Mouse (Mus musculus) right cerebral cortex, postnatal 14 days (tissue): ENCODE results near the gene Smc5.

Experiments used
- DNase-seq: peaks from one replicate; pipeline ENCODE4 v3.0.0; 2022

The Smc5 gene

DNA sequence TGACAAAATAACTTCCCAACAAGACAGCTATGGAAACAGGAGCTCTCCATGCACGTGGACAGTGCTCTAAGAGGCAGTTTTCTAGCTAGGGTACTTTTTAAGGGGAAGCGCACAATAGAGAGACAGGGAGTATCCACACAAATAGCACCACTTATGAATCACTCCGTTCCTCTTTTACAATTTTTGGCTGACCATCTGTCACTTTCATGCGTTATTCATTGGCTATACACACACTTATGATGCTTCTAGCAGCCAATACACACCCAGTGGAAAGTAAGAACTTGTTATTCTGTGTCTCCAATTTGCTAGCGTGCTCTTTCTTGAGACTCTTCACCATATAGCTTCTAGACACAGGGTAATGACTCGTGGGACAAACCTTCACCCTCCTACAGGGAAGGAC is 86.0 kb downstream of the Smc5 start:
- no peak for DNase-seq

DNA sequence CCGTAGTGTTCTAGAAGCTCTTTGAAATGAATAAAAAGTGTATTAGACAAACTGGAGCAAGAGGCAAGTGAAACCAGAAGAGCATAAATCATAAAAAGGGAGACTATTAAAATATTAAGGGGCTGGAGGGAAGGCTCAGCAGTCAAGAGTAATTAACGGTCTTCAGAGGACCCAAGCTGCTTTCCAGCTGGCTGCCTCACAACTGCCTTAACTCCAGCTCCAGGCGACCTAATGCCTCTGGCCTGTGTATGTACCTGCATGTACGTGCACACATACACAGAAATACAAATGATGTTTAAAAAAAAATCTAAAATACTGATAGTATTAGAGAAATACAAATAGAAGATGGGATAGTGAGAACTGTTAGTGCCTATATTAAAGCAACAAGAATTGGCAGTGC is 89.6 kb downstream of the Smc5 start:
- DNase-seq: no peak

DNA sequence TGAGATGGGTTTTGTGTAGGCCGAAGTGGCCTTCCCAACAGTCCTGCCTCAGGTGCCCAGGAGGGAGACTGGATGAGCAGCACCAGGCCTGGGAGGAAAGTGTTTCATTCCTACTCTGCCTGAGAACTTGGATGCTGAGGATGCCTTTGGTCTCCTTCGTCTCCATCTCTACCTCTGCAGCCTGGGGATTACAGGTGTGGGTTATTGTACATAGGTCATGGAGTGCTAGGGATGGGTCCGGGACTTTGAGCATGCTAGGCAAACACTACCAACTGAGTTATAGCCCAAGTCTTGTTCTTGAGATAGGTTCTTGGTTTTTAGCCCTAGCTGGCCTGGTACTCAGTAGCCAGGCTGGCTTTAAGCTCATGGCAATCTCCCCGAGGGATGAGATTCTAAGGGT is 90.2 kb downstream of the Smc5 start:
- DNase-seq: no peak

DNA sequence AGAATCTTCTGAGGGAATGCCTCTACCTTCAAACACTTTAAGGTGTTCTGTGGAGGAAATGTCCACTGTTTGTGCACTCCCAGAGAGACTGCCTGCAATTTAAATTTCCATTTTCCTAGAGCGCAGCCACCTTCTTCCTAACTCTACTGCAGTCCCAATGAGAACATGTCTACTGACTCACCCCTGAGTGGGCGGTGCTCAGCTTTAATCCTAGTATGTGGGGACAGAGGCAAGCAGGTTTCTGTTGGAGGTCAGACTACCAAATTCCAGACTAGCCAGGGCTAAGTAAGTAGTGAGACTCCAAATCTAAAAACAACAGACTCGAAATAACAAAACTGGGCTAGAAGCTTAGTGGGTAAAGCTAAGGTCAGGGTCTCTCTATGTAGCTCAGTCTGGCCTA is 95.2 kb downstream of the Smc5 start:
- no peak for DNase-seq

DNA sequence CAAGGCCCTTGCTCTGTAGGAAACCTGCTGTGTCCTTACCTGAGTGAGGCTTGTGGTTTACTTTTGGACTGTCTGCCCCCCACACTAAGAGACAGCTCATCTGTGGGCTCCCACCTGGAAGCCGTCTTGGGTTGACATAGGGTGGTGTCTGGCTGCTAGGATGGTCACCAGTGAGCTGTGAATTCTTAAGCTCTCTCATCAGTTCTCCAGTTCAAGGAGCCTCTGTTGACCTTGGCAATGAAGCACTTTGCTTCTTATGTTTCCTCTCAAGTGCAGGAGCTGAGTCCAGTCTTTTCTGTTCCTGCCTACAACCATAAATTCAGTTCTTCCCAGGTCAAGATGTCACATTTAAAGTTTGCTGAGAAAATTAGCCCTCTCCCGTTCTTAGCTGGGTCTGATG is 98.2 kb downstream of the Smc5 start:
- DNase-seq: no peak

DNA sequence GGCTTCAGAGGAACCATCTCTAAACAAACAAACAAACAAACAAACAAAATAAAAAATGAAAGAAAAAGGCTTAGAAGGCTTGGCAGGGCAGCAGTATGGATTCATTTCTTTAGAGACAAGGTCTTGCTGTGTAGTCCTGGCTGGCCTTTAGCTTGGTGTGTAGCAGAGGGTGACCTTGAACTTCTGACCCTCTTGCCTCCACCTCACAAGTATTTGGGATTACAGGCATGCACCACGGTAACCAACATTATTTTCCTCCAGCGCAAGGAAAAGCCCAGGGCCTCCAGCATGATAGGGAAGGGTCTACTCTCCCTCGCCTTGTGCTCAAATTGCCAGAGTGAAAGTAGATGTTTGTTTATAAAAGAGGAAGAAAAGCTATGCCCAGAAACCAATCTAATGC is 98.6 kb downstream of the Smc5 start:
- DNase-seq: no peak

DNA sequence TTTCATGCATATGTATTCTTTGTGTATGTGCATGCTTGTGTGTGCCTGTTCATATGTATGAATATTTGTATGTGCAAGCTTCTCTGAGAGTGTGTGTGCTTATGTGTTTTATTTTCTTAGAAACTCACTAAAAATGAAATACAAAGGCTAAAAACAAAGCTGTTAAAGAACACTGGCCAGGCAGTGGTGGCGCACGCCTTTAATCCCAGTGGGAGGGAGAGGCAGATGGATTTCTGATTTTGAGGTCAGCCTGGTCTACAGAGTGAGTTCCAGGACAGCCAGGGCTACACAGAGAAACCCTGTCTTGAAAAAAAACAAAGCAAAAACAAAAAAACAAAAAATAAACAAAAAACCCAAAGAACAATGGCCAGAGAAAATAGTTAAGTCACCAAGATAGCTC is 102.6 kb downstream of the Smc5 start:
- DNase-seq: no peak

DNA sequence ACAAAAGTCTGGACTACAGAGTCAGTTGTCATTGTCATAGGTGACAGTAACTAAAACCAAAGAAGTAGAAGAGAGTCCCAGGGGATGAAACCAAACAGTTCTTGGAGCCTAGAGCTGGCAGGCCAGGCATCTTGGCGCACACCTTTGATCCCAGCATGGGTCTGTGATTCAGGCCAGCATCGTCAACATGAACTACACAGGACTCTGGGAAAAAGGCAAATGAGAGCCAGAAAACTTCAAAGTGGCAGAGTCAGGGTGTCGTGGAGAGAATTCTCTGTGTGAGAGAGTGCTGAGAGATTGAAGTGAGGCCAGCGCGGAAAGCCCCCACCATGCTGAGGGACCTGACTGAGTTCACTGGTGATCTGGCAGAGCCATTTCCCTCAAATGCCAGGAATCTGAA is 103.2 kb downstream of the Smc5 start:
- DNase-seq: no peak

DNA sequence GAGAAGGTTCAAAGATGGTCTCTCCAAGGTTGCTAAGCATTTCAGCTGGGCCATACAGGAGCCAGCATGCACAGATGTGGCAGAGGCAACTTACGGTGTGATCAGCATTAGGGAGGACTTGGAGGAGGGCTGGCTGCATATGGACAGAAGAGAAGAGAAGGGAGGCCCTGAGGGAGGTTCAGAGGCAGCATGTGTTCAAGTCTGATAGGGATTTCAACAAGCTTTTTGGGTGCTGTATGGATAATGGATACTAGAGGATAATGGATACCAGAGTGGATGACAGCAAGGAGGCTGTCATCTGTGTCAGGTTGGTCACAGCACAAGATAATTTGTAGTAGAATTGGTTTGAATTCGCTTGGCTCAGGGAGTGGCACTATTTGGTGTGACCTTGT is 104.0 kb downstream of the Smc5 start:
- DNase-seq: no peak

DNA sequence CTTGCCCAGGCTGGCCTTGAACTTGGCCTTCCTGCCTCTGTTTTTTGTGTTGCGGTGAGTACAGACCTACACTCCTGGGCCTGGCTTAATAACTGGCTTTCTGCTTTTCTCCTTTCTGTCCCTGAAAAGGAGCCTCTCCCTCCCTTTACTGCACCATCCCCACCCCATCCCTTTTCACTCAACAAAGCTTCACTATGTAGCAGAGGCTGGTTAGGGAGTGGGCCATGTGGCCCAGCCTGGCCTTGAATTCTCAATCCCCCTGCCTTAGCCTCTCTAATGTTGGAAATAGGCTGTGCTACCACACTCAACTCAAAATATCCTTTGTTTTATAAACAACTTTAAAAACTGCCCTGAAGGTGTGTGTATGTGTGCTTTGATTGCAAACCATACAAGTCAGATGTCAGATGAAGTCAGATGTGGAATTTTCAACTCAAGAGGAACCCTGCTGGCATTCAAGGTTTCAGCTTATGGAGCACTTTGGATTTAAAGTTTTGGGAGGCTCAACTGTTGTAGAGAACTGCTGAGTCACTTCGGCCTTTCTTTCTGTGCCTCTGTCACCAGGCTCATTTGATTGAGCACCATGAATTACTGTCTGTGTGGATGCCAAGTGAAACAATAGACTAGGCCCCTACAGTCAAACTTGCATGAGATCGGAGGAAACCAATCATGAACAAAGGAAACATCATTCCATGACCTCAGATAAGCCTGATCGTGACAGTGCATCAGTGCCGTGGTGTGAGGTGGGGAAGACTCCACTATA is 104.6 kb downstream of the Smc5 start:
- DNase-seq: no peak

DNA sequence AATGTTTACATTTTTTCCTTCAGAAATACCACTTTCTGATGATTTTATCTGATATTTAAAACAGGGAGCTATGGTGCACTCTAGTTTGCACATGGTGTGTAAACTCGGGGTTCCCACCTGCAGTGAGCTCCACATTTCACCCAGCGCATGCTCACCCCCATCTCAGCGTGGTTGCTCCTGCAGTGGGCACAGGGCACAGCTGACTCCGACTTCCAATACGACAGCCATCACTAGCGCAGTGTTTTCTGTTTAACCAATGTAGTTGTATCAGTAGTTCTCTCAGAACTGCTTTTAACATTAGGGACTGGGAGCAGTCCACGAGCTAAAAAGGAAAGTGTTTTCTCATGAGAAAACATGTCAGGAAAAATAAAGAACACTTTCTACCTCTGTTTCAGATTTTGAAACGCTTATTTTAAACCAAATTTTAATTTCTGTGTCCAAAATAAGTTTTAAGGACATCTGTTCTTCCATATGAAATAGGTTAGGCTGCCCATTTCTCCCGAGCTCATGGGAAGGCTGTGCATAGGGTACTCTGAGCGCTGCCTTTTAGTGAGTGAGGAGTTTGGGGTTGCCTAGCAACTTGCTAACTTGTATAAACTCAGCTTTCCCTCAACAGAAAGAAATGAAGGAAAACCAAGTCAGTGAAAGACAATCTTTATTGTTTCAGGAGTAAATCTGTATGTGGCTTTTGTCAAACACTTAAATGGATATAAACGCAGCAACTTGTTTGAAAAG is 107.0 kb downstream of the Smc5 start:
- no peak for DNase-seq

DNA sequence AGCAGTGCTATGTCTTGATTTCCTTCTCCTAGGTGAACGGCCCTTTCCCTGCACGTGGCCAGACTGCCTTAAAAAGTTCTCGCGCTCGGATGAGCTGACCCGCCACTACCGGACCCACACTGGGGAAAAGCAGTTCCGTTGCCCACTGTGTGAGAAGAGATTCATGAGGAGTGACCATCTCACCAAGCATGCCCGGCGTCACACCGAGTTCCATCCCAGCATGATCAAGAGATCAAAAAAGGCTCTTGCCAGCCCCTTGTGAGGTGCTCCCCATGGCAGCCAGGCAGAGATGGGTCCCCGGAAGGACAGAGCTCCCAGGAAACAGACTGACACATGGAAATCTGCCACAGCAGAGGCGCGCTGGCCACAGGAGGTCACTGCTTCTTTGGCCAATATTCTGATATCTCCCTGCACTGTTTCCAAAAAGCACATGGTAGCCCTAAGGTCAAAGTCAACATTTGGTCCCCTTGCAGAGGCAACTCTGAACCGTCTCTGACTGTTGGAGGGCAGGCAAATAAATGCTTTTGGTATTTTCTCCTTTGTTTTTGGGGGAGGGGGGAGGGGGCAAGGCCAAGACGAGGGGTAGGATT is 109.0 kb downstream of the Smc5 start:
- DNase-seq: no peak

DNA sequence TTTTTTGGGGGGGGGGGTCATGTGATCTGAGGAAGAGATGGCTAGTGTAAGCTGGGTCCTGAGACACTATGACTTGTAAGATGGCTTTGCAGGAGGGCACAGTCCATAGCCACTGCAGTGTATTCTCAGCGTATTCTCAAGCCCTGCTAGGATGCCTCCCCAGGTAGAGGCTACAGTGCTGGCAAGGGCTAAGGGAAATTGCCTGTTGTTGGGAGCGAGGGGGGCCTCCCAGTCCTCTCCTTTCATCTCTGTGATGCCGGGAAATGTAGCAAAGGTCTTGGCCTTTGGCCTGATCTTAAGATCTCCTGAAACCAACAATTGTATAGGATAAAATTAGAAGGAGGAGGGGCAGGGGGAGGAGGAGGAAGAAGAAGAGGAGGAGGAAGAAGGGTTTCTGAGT is 110.3 kb downstream of the Smc5 start:
- no peak for DNase-seq

DNA sequence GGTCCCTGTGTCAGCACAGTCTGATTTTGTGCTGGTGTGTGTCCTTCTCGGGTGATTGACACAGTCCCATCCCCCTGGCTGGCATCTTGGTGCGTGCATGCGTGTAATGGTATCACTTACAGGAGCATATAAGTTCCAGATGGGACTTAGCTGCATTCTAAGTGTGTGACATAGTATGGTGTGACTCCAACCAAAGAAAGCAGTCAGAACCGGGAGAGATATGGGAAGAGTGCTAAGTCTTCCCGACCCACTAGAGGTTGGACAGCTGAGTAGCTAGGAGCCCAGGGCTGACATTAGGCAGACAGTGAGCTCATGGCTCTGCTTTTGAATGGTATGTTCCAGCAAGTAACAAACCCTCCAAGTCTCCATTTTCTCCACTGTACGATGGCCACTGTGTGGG is 110.8 kb downstream of the Smc5 start:
- DNase-seq: no peak

DNA sequence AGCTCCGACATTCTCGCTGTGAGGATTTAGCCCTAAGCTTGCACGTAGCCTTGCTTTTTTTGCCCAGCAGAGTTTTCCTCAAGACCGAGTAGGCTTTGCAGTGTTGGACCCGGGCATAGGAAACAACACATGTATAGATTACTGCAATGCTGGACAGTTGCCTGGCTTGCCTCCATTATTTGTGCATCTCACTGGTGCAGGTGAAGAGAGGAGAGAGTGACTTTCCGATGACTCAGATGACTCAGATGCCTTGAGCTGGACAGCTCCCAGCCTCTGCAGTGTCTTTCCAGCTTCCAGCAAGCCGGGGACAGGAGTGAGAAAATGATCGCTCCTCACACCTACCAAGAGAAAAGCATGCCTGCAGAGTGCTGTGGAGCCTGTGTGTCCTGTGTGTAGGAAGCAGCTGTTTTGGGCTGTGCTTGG is 111.3 kb downstream of the Smc5 start:
- no peak for DNase-seq

DNA sequence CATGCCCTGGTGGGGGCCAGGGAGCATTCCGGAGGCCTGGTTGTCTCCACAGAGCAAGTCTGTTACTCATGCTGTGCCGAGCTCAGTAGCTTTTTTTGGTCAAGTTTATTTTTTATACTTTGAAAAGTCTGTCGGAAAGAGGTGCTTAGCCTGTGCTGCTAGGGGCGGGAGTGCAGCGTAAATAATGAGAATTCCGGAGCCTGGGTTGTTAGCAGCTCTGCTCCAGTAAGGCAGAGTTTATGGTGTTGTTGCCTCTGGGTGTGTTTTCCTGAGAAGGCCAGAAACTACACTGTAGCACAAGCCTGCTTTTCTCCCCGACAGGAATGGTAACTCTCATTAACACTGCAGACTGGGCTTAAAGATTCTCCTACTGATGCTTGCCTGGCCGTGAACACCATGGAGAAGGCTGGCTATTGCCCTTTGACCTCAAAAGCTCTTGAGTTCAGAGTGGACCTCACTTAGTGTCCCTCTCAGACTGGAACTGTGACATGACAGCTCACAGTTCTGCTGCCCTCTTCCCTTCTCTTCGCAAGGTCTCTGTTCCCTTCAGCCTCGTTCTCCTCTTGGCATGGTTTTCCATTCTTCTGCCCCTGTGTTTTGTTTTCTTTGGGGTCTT is 113.8 kb downstream of the Smc5 start:
- DNase-seq: no peak
